In genomic region chr13:68835424-68836045, GRCm38 (mm10) we compare ENCODE assay signal across 26 mouse cellular contexts.
A peak's percentile ranks its signal among the peaks of the same experiment; 100 is the strongest.
DNase-seq lines count a peak whose midpoint lies in the region; ATAC-seq and TF ChIP-seq lines count a peak whose summit lies in the region.
"Had no signal": no experiment of that assay in that cellular context is flagged by ENCODE, and none has a peak within 500 bp of the region (broad histone marks: within the 10 kb centered on the region; RNA-seq: fewer than 3 reads in every experiment).

No protein-coding gene starts in this region.

- WGBS in embryonic facial prominence, embryonic 14.5 days, result 49% methylated on average over 8 of the region's 8 CpGs
- WGBS in embryonic facial prominence, embryonic 10.5 days, result 80% methylated on average over 8 of the region's 8 CpGs

- no peak overlapping the region for H3K4me2 ChIP-seq in embryonic facial prominence, embryonic 14.5 days (ENCODE audit: low read depth, low read length)
- H3K4me2 ChIP-seq: heart, embryonic 15.5 days; hindbrain, embryonic 12.5 days; intestine, embryonic 15.5 days; liver, embryonic 15.5 days; midbrain, embryonic 13.5 days; stomach, embryonic 15.5 days had no signal

- H3K27ac ChIP-seq in embryonic facial prominence, embryonic 14.5 days (replicated peaks; ENCODE audit: low read depth, low read length), result peak overlapping the region; percentile 1; the same call in 1 of the 2 replicates
- no peak overlapping the region for H3K27ac ChIP-seq in embryonic facial prominence, embryonic 10.5 days (replicated peaks)
- H3K27ac ChIP-seq: heart, embryonic 10.5 days; heart, embryonic 15.5 days; hindbrain, embryonic 12.5 days; hindbrain, postnatal 0 days; intestine, embryonic 15.5 days; liver, embryonic 15.5 days; midbrain, embryonic 13.5 days; stomach, embryonic 15.5 days had no signal

- no peaks in the 10 kb centered on the region for H3K36me3 ChIP-seq in embryonic facial prominence, embryonic 14.5 days (ENCODE audit: control insufficient read depth, insufficient read depth, low read length)
- H3K36me3 ChIP-seq in embryonic facial prominence, embryonic 10.5 days (replicated peaks), result no peaks in the 10 kb centered on the region
- H3K36me3 ChIP-seq: heart, embryonic 10.5 days; heart, embryonic 15.5 days; hindbrain, embryonic 12.5 days; intestine, embryonic 15.5 days; liver, embryonic 15.5 days; midbrain, embryonic 13.5 days; stomach, embryonic 15.5 days had no signal

- TF ChIP-seq POLR2A in brain, embryonic 14.5 days (IDR thresholded peaks at IDR 0.05; ENCODE audit: borderline replicate concordance, extremely low read depth, insufficient read depth, insufficient read length, poor library complexity, severe bottlenecking), result no peak

- H3K9ac ChIP-seq in embryonic facial prominence, embryonic 14.5 days (ENCODE audit: low read depth, low read length), result no peak overlapping the region
- H3K9ac ChIP-seq: heart, embryonic 15.5 days; hindbrain, embryonic 12.5 days; intestine, embryonic 15.5 days; liver, embryonic 15.5 days; midbrain, embryonic 13.5 days; stomach, embryonic 15.5 days had no signal

- no peaks in the 10 kb centered on the region for H3K27me3 ChIP-seq in embryonic facial prominence, embryonic 14.5 days (replicated peaks; ENCODE audit: control insufficient read depth, insufficient read depth, low read length)
- H3K27me3 ChIP-seq in embryonic facial prominence, embryonic 10.5 days (replicated peaks; ENCODE audit: low read depth, poor library complexity, severe bottlenecking), result no peaks in the 10 kb centered on the region
- H3K27me3 ChIP-seq: heart, embryonic 15.5 days; hindbrain, embryonic 12.5 days; intestine, embryonic 15.5 days; liver, embryonic 15.5 days; megakaryocyte, embryonic 14.5 days; midbrain, embryonic 13.5 days; stomach, embryonic 15.5 days had no signal

- ATAC-seq in embryonic facial prominence, embryonic 14.5 days (ENCODE audit: low read depth), result peak; percentile 65
- no peak for ATAC-seq in CD4-positive, CD25-positive, alpha-beta regulatory T cell, adult 4 months
- ATAC-seq in cerebellum, adult (ENCODE audit: insufficient number of reproducible peaks, low FRiP score, low TSS enrichment), result no peak
- ATAC-seq: hindbrain, postnatal 0 days; intestine, embryonic 15.5 days; midbrain, embryonic 13.5 days had no signal

- DNase-seq in embryonic facial prominence, embryonic 14.5 days (ENCODE audit: low spot score), result peak; percentile 56
- no peak for DNase-seq in embryonic facial prominence, embryonic 10.5 days (ENCODE audit: low spot score)
- DNase-seq in heart, adult 11 months, result peak; percentile 79
- no peak for DNase-seq in heart, postnatal 14 days
- DNase-seq in ES-CJ7 (ENCODE audit: low read depth, low spot score), result peak; percentile 3
- peak; percentile 51 for DNase-seq in brain, embryonic 14.5 days (ENCODE audit: low read depth)
- DNase-seq: adrenal gland, adult 8-10 months; cerebellum, adult 11-12 months; gastrocnemius, postnatal 14 days; heart, postnatal 36 days; kidney, adult 8-10 months; kidney, postnatal 10 days; liver; lung, postnatal 4 days; right cerebral cortex, postnatal 14 days had no signal

- H3K4me1 ChIP-seq in embryonic facial prominence, embryonic 14.5 days (ENCODE audit: control insufficient read depth, insufficient read depth, low read length), result no peaks in the 10 kb centered on the region; the same call in 1 of the 2 replicates
- no peaks in the 10 kb centered on the region for H3K4me1 ChIP-seq in embryonic facial prominence, embryonic 10.5 days
- H3K4me1 ChIP-seq: heart, embryonic 10.5 days; heart, embryonic 15.5 days; intestine, embryonic 15.5 days; liver, embryonic 15.5 days; megakaryocyte, embryonic 14.5 days; midbrain, embryonic 13.5 days had no signal

- TF ChIP-seq CTCF in brain, embryonic 14.5 days (IDR thresholded peaks at IDR 0.05; ENCODE audit: borderline replicate concordance, extremely low read depth, insufficient read depth, insufficient read length), result no peak

- no peak overlapping the region for H3K4me3 ChIP-seq in embryonic facial prominence, embryonic 14.5 days (ENCODE audit: low read depth, low read length)
- no peak overlapping the region for H3K4me3 ChIP-seq in embryonic facial prominence, embryonic 10.5 days
- H3K4me3 ChIP-seq: heart, embryonic 10.5 days; heart, embryonic 15.5 days; hindbrain, embryonic 12.5 days; intestine, embryonic 15.5 days; liver, embryonic 15.5 days; megakaryocyte, embryonic 14.5 days; midbrain, embryonic 13.5 days; stomach, embryonic 15.5 days had no signal

- intact Hi-C loops in heart, postnatal 14 days (cut with DNase I), result no loop called here

- H3K9me3 ChIP-seq in embryonic facial prominence, embryonic 14.5 days (ENCODE audit: control insufficient read depth, low read length), result no peaks in the 10 kb centered on the region
- H3K9me3 ChIP-seq in embryonic facial prominence, embryonic 10.5 days, result no peaks in the 10 kb centered on the region
- H3K9me3 ChIP-seq: heart, embryonic 10.5 days; heart, embryonic 15.5 days; hindbrain, embryonic 12.5 days; intestine, embryonic 15.5 days; liver, embryonic 15.5 days; midbrain, embryonic 13.5 days; stomach, embryonic 15.5 days had no signal

Comparison
In these comparisons a context has a peak if more than half of its experiments do, and no peak if none do; other contexts are left out.
1. DNase-seq: peak in embryonic facial prominence, embryonic 14.5 days (single experiment), heart, adult 11 months (single experiment), ES-CJ7 (single experiment) and brain, embryonic 14.5 days (single experiment); none in embryonic facial prominence, embryonic 10.5 days (single experiment) and heart, postnatal 14 days (0 of 2).